Mouse (Mus musculus) CH12.LX (cell line): ENCODE results near the gene Galnt5. TPM values are rescaled to one million over a fixed set of nuclear protein-coding genes. Genes with fewer than 3 reads are reported as not detected.

ENCODE experiments used
- DNase-seq: peaks from one replicate; pipeline ENCODE4 v3.0.0-alpha.2; 2013; ENCODE audit errors: extremely low read depth
- H3K27ac ChIP-seq: 2 replicates; pipeline ENCODE4 v1.5.1; 2012; ENCODE audit warnings: low read depth, mild to moderate bottlenecking, control low read depth, moderate library complexity; ENCODE audit not compliant: insufficient read depth
- H3K27me3 ChIP-seq: replicated peaks from 2 replicates; pipeline ENCODE3; 2012; ENCODE audit warnings: inconsistent platforms
- H3K36me3 ChIP-seq, 2 experiments: replicated peaks in 1 of 2; 2 replicates each; pipeline versions ENCODE3 to v1.6.1; 2012; ENCODE audit warnings: inconsistent platforms in 1 of 2, low read length in 1 of 2, mild to moderate bottlenecking in 1 of 2, mixed read lengths in 1 of 2, moderate library complexity in 1 of 2; ENCODE audit not compliant: control insufficient read depth in 1 of 2, insufficient read depth in 1 of 2
- H3K4me1 ChIP-seq, 2 experiments: 2 replicates each; pipeline ENCODE4 v1.6.1; 2012; ENCODE audit warnings: inconsistent platforms in 1 of 2, moderate library complexity in 1 of 2; ENCODE audit not compliant: insufficient read depth in 2 of 2, control insufficient read depth in 1 of 2
- H3K4me2 ChIP-seq: 2 replicates; pipeline ENCODE4 v1.6.1; 2012; ENCODE audit warnings: low read depth, mild to moderate bottlenecking, control low read depth; ENCODE audit not compliant: poor library complexity, insufficient read depth, severe bottlenecking
- H3K4me3 ChIP-seq, 3 experiments: fragments of 150-350 bp in 1 of 3; sonication (generic) in 1 of 3; replicated peaks in 1 of 3; 2 replicates each; pipeline versions ENCODE3 to v1.5.1; 2011 to 2012; ENCODE audit warnings: low read depth in 2 of 3, low read length in 2 of 3, mild to moderate bottlenecking in 2 of 3, moderate library complexity in 2 of 3, control low read depth in 1 of 3, improper control_type of control experiment in 1 of 3, inconsistent platforms in 1 of 3, mixed read lengths in 1 of 3; ENCODE audit not compliant: poor library complexity in 1 of 3
- H3K79me2 ChIP-seq: replicated peaks from 2 replicates; pipeline ENCODE4 v1.6.1; 2012; ENCODE audit warnings: mild to moderate bottlenecking, moderate library complexity; ENCODE audit not compliant: control insufficient read depth, poor library complexity, insufficient read depth, severe bottlenecking; ENCODE audit errors: extremely low read depth
- H3K9ac ChIP-seq: 2 replicates; pipeline ENCODE4 v1.6.1; 2012; ENCODE audit warnings: low read depth, mild to moderate bottlenecking, control low read depth, moderate library complexity; ENCODE audit not compliant: insufficient read depth
- H3K9me3 ChIP-seq: replicated peaks from 2 replicates; pipeline ENCODE3; 2012; ENCODE audit warnings: low read length, inconsistent platforms, mixed read lengths
- BHLHE40 ChIP-seq: IDR thresholded peaks from 2 replicates; pipeline ENCODE4 v1.6.1; 2011; ENCODE audit warnings: mild to moderate bottlenecking, low read depth, low read length, improper control_type of control experiment
- CHD1 ChIP-seq: IDR thresholded peaks from 2 replicates; pipeline ENCODE4 v1.6.1; 2012; ENCODE audit warnings: low read depth, low read length, improper control_type of control experiment, inconsistent platforms
- ELF1 ChIP-seq: IDR thresholded peaks from 2 replicates; pipeline ENCODE4 v1.6.1; 2014; ENCODE audit warnings: low read depth, mild to moderate bottlenecking, inconsistent platforms, low read length, improper control_type of control experiment
- GABPA ChIP-seq: IDR thresholded peaks from 2 replicates; pipeline ENCODE4 v1.6.1; 2012; ENCODE audit warnings: low read depth, low read length, improper control_type of control experiment, inconsistent platforms; ENCODE audit not compliant: insufficient replicate concordance
- IRF4 ChIP-seq: IDR thresholded peaks from 2 replicates; pipeline ENCODE4 v1.6.1; 2014; ENCODE audit warnings: low read depth, mild to moderate bottlenecking, inconsistent platforms, low read length, improper control_type of control experiment
- MAFK ChIP-seq: IDR thresholded peaks from 2 replicates; pipeline ENCODE4 v1.6.1; 2011; ENCODE audit warnings: low read length, improper control_type of control experiment; ENCODE audit not compliant: insufficient replicate concordance
- MAX ChIP-seq: IDR thresholded peaks from 2 replicates; pipeline ENCODE4 v1.6.1; 2011; ENCODE audit warnings: low read length, improper control_type of control experiment
- MAZ ChIP-seq: IDR thresholded peaks from 2 replicates; pipeline ENCODE4 v1.6.1; 2012; ENCODE audit warnings: low read depth, mild to moderate bottlenecking, inconsistent platforms, low read length, improper control_type of control experiment, moderate library complexity
- PAX5 ChIP-seq: IDR thresholded peaks from 2 replicates; pipeline ENCODE4 v1.6.1; 2012; ENCODE audit warnings: low read length, inconsistent platforms, mixed read lengths
- POLR2AphosphoS2 ChIP-seq: IDR thresholded peaks from 2 replicates; pipeline ENCODE4 v1.6.1; 2011; ENCODE audit warnings: low read depth, low read length, improper control_type of control experiment
- RAD21 ChIP-seq: IDR thresholded peaks from 2 replicates; pipeline ENCODE4 v1.6.1; 2011; ENCODE audit warnings: low read depth, mild to moderate bottlenecking, low read length, improper control_type of control experiment, moderate library complexity
- SIN3A ChIP-seq: IDR thresholded peaks from 2 replicates; pipeline ENCODE4 v1.6.1; 2012; ENCODE audit warnings: low read length, improper control_type of control experiment, inconsistent platforms
- TBP ChIP-seq: conservative IDR thresholded peaks from 2 replicates; pipeline ENCODE4 v1.6.1; 2011; ENCODE audit warnings: low read depth, low read length, improper control_type of control experiment
- TCF12 ChIP-seq: IDR thresholded peaks from 2 replicates; pipeline ENCODE4 v1.6.1; 2014; ENCODE audit warnings: low read depth, mild to moderate bottlenecking, inconsistent platforms, low read length, improper control_type of control experiment
- UBTF ChIP-seq: IDR thresholded peaks from 2 replicates; pipeline ENCODE4 v1.6.1; 2012; ENCODE audit warnings: low read depth, mild to moderate bottlenecking, inconsistent platforms, low read length, improper control_type of control experiment, moderate library complexity
- USF1 ChIP-seq: IDR thresholded peaks from 2 replicates; pipeline ENCODE4 v1.6.1; 2014; ENCODE audit warnings: low read depth, mild to moderate bottlenecking, inconsistent platforms, low read length, improper control_type of control experiment
- USF2 ChIP-seq: conservative IDR thresholded peaks from 2 replicates; pipeline ENCODE4 v1.6.1; 2011; ENCODE audit warnings: low read depth, low read length, improper control_type of control experiment
- ZC3H11A ChIP-seq: IDR thresholded peaks from 2 replicates; pipeline ENCODE4 v1.6.1; 2012; ENCODE audit warnings: low read depth, mild to moderate bottlenecking, inconsistent platforms, low read length, improper control_type of control experiment
- ZNF384 ChIP-seq: IDR thresholded peaks from 2 replicates; pipeline ENCODE4 v1.6.1; 2012; ENCODE audit warnings: low read depth, low read length, improper control_type of control experiment, inconsistent platforms
- dilution Hi-C: fragments of 300-500 bp; cut with MboI; formaldehyde crosslinking; loops from 2 replicates; pipeline ENCODE4 v1.14.3; 2020; ENCODE audit warnings: low sequenced_read_pairs; ENCODE audit not compliant: extremely low pct_unique_long_range_greater_than_20kb, extremely low pct_ligation_motif_present
- in situ Hi-C: fragments of 300-500 bp; cut with MboI; formaldehyde crosslinking; loops from 3 replicates; pipeline ENCODE4 v1.14.3; 2019; ENCODE audit warnings: low sequenced_read_pairs, low pct_ligation_motif_present, low pct_unique_long_range_greater_than_20kb, mixed read lengths
- polyA plus RNA-seq: library from polyadenylated mRNA; unstranded; fragments of >175 nt; gene quantifications from 2 replicates; pipeline ENCODE4 v1.2.1, GENCODE M21; 2012; ENCODE audit warnings: low read depth; ENCODE audit not compliant: insufficient read length
- total RNA-seq, 2 experiments: library from RNA; depleted of rRNA; stranded (reverse); fragments of 300-350 nt in 1 of 2; fragments of >200 nt in 1 of 2; gene quantifications; 2 replicates each; pipeline ENCODE4 v1.2.3; 2012 to 2014

The Galnt5 gene
- total and polyA plus RNA-seq, 3 experiments, result not detected

DNA sequence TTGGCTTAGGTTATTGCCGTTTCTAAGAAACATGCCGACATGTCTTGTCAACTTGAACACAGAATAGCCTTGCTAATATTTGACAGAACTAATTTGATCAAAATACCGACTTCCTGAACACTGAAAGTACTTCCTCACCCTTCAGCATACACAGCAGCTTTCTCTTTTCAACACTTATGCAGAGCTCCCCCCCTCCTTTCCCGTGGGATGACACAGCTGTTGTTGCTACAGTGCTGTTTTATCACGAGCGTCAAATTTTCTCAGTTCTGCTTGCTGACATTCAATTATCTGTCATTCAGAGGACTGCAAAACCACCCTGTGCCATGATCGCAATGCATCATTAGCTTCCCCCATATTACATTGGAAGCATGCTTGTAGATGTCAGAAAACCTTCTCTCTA is 44.2 kb downstream of the Galnt5 start:
- in situ Hi-C loops, result loop anchor here (25.0 kb wide), 2 partner anchors 270 to 620 kb away; no protein-coding TSS in a partner anchor
- H3K9me3 ChIP-seq, result no peaks in the 10 kb centered on the region
- H3K4me3 ChIP-seq, result no peak overlapping the region
- H3K36me3 ChIP-seq, result no peaks in the 10 kb centered on the region
- no peak for DNase-seq
- no peak overlapping the region for H3K4me2 ChIP-seq
- no peaks in the 10 kb centered on the region for H3K27me3 ChIP-seq
- H3K27ac ChIP-seq, result no peak overlapping the region
- dilution Hi-C loops, result no loop called here
- no peak overlapping the region for H3K9ac ChIP-seq
- H3K4me1 ChIP-seq, result peaks cover 0 to 4% of the 10 kb centered on the region in 2 experiments; a peak in 1 of 4 replicates
- TF ChIP-seq MAZ (no peak), CHD1 (no peak), ELF1 (no peak), TBP (no peak), ZNF384 (no peak), USF1 (no peak), MAFK (no peak), USF2 (no peak), ZC3H11A (no peak), UBTF (no peak), MAX (no peak), PAX5 (no peak), RAD21 (no peak), GABPA (no peak), TCF12 (no peak), SIN3A (no peak), POLR2AphosphoS2 (no peak)
- TF ChIP-seq, all 38 proteins: peak for 0
- H3K79me2 ChIP-seq, result no peaks in the 10 kb centered on the region

DNA sequence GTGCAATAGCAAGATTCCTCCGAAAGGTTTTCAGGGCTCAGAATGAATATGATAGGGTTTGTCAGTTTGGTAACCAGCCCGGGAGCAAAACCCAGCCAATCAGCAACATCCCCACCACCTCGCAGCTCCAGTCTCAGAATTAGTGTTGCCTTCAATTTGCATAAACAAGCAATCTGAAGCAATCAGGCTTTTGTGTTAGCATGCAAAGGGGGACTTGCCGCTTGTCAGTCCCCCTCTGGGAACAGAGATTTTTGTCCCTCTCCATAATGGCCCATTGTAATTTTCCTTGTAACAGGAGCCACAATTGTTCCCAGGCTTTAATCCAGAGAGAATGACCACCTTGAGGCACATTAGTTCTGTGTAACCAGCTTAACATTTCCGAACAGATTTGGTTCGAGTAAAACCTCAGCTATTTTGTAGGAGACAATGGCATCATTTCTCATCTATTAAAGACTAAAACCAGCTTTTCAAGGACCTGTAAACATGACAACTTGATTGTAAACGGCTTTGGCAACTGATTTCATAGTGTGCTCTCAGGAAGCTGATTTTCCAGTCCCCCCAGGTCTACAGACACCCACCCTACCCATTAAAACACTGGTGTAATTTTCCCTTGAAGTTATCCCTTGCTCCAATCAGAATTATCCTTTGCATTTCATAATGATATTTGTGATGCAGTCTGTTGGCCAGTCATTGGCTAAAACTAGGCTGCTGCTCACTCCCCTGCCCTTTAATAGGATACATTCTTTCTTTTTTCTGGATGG is 55.3 kb downstream of the Galnt5 start, which contains the start of gene Ermn:
Gene Ermn (minus strand): TSS at position 44 of the 761 bp plus-strand sequence.
- no peak for TF ChIP-seq BHLHE40
- TF ChIP-seq IRF4, result peak; percentile 77
- no peak for TF ChIP-seq MAZ
- no peak for TF ChIP-seq POLR2AphosphoS2
- TF ChIP-seq TBP, result peak; percentile 81
- TF ChIP-seq PAX5, result no peak
- H3K27me3 ChIP-seq, result no peaks in the 10 kb centered on the region
- peak within 1 kb of the TSS; percentile 69 for H3K4me2 ChIP-seq
- dilution Hi-C loops (no loop called here), in situ Hi-C loops (no loop called here)
- H3K36me3 ChIP-seq, result no peaks in the 10 kb centered on the region
- no peak within 1 kb of the TSS for H3K27ac ChIP-seq
- DNase-seq, result no peak
- H3K4me1 ChIP-seq, result peaks cover 0 to 9% of the 10 kb centered on the region in 2 experiments; a peak in 2 of 4 replicates
- no peak within 1 kb of the TSS for H3K4me3 ChIP-seq
- H3K9me3 ChIP-seq, result no peaks in the 10 kb centered on the region
- H3K9ac ChIP-seq, result no peak within 1 kb of the TSS
- no peaks in the 10 kb centered on the region for H3K79me2 ChIP-seq
